Mouse (Mus musculus) stomach, embryonic 15.5 days (tissue): ENCODE data around the gene Alk. TPM values are rescaled to one million over a fixed set of nuclear protein-coding genes. Genes with fewer than 3 reads are reported as not detected.
A peak's percentile ranks its signal among the peaks of the same experiment; 100 is the strongest.

Experiments used
- ATAC-seq: fragments of 200-750 bp; cut with Nextera tagmentation; 2 replicates; pipeline ENCODE4 v1.8.0; 2017; ENCODE audit warnings: low read depth, moderate number of reproducible peaks, moderate TSS enrichment; ENCODE audit not compliant: insufficient read depth, low FRiP score
- H3K27ac ChIP-seq: fragments of 300-500 bp; sonication (generic); 2 replicates; pipeline ENCODE4 v1.5.1; 2015; ENCODE audit warnings: mild to moderate bottlenecking, inconsistent platforms
- H3K27me3 ChIP-seq: fragments of 300-500 bp; sonication (generic); replicated peaks from 2 replicates; pipeline ENCODE4 v1.6.1; 2015; ENCODE audit warnings: inconsistent platforms
- H3K36me3 ChIP-seq: fragments of 300-500 bp; sonication (generic); 2 replicates; pipeline ENCODE4 v1.6.1; 2015; ENCODE audit warnings: inconsistent platforms
- H3K4me1 ChIP-seq: fragments of 300-500 bp; sonication (generic); 2 replicates; pipeline ENCODE4 v1.6.1; 2015; ENCODE audit warnings: inconsistent platforms
- H3K4me2 ChIP-seq: fragments of 300-500 bp; sonication (generic); 2 replicates; pipeline ENCODE4 v1.6.1; 2015; ENCODE audit warnings: mild to moderate bottlenecking, inconsistent platforms
- H3K4me3 ChIP-seq: fragments of 300-500 bp; sonication (generic); replicated peaks from 2 replicates; pipeline ENCODE4 v1.5.1; 2015; ENCODE audit warnings: inconsistent platforms
- H3K9ac ChIP-seq: fragments of 300-500 bp; sonication (generic); 2 replicates; pipeline ENCODE4 v1.6.1; 2015; ENCODE audit warnings: inconsistent platforms
- H3K9me3 ChIP-seq: fragments of 300-500 bp; sonication (generic); 2 replicates; pipeline ENCODE4 v1.6.1; 2016; ENCODE audit warnings: inconsistent platforms
- WGBS: fragments of 180-500 bp; shearing (Covaris S2); methylation state at CpG from one replicate; pipeline ENCODE4 v1.1.7; 2015; 5-methylcytosine and 5-hydroxymethylcytosine counted together
- polyA plus RNA-seq: library from polyadenylated mRNA; unstranded; fragments of >200 nt; fragmentation: Nextera tagmentation; extraction: Ambion mirVana; gene quantifications from 2 replicates; pipeline ENCODE4 v1.2.1, GENCODE M21; 2015

The Alk gene
- polyA plus RNA-seq, 1 experiment from 2014 or later, result 1.7 TPM

DNA sequence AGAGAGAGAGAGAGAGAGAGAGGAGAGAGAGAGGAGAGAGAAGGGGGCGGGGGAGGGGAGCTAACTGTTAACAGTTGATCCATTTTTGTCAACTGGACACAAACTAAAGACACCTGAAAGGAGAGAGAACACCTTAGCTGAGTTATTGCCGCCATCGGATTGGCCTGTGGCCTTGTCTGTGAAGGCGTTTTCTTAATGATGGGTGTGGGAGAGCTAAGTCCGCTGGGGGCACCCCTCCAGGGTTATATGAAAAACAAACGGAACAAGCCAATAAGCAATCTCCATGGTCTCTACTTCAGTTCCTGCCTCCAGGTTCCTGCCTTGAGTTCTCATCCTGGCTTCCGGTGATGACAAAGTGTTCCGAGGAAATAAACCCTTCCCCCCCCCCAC is 734.2 kb downstream of the Alk start:
- no peak overlapping the region for H3K4me3 ChIP-seq
- no peak for ATAC-seq
- H3K4me1 ChIP-seq, result 0 out of 2 replicates have a peak, but pooled peaks cover 3% of the 10 kb centered on the region
- no peaks in the 10 kb centered on the region for H3K36me3 ChIP-seq
- 87% methylated on average over 8 of the region's 8 CpGs for WGBS
- no peaks in the 10 kb centered on the region for H3K27me3 ChIP-seq
- H3K9ac ChIP-seq, result no peak overlapping the region
- H3K27ac ChIP-seq, result no peak overlapping the region
- H3K9me3 ChIP-seq, result no peaks in the 10 kb centered on the region
- H3K4me2 ChIP-seq, result 0 out of 2 replicates have a peak overlapping the region, but pooled peaks have one; percentile 95

DNA sequence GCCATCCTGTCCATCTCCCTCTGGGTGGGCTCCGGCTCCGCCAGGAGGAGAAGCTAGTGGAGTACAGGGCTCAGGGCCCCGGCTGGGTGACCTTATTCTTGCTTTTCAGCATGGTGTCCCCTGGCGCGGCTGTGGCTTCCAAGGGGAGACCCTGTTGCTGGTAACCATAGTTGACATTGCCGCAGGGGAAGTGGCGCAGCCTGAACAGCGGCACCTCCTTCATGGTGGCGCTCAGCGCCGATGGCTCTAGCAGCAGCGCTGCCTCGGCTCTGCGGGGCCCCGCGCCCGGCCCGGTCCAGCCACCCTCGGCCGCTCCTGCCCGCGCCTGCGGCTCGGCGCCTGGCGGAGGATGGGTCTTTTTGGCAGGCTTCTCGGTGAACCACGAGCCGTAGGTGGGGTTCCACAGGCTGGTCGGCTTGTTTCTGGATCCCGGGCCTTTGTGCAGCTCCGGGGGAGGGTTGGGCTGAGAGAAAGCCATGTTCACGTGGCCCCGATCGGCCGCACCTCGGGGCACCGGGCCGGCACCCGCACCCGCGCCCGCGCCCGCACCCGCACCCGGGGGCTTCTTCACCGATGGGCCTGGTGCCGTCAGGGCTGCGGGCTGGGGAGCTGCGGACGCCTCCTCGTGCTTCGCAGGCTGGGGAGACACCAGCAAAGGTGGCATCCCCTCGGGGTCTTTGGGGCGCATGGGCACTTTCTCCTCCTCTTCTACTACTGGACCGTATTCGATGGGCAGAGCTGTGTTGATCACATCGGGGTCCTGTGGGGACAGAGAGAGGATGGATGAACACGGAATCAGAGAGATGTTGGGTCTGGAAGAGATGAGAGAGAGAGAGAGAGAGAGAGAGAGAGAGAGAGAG is 734.8 kb downstream of the Alk start:
- no peak overlapping the region for H3K27ac ChIP-seq
- H3K4me2 ChIP-seq, result peak overlapping the region; percentile 95
- 0 out of 2 replicates have a peak, but pooled peaks cover 3% of the 10 kb centered on the region for H3K4me1 ChIP-seq
- H3K9ac ChIP-seq, result peak overlapping the region; percentile 50
- ATAC-seq, result peak; percentile 58; the same call in 1 of the 2 replicates
- H3K36me3 ChIP-seq, result no peaks in the 10 kb centered on the region
- peak overlapping the region; percentile 47 for H3K4me3 ChIP-seq
- H3K27me3 ChIP-seq, result no peaks in the 10 kb centered on the region
- 5% methylated on average over 60 of the region's 60 CpGs for WGBS
- H3K9me3 ChIP-seq, result no peaks in the 10 kb centered on the region

DNA sequence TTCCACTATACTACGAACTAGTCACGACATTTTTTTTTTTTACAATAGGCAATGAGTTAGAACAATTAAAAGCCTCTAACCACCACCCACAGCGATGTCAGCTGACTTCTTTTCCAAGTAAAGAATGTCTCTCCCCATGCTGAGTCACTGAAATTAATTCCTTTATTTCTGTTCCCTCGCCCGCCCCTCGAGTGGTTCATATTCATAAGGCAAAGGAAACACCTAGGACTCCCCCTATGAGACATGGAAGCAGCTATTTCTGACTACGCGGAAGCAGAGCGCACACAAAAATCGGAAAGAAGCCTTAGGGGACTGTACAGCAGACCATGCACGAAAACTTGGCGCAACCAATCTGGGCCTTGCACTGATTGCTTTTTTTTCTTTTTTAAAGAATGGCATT is 735.6 kb downstream of the Alk start:
- Histone ChIP-seq H3K9ac (no peak overlapping the region), H3K27ac (no peak overlapping the region), H3K9me3 (no peaks in the 10 kb centered on the region), H3K36me3 (no peaks in the 10 kb centered on the region), H3K4me2 (peak overlapping the region; percentile 95; the same call in 1 of the 2 replicates), H3K4me3 (no peak overlapping the region), H3K27me3 (no peaks in the 10 kb centered on the region), H3K4me1 (0 out of 2 replicates have a peak, but pooled peaks cover 3% of the 10 kb centered on the region)
- 89% methylated on average over 12 of the region's 12 CpGs for WGBS
- ATAC-seq, result no peak

DNA sequence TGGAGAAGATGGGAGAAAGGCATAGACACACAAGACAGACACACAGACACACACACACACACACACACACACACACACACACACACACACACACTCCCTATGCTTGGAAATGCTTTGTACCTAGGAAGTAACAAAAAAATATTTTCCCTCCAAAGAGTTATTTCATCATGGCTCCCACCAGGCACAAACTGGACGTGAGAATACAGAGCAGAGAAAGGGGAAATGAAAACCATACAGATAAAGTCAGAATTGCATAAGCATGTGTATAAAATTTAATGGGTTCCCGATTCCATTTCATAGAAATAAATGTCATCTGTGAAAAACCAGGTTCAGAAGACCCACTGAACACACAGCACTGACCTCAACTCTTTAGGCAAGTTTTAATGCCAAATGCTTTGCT is 736.5 kb downstream of the Alk start:
- Histone ChIP-seq H3K4me1 (0 out of 2 replicates have a peak, but pooled peaks cover 3% of the 10 kb centered on the region), H3K9me3 (no peaks in the 10 kb centered on the region), H3K27ac (no peak overlapping the region), H3K4me2 (no peak overlapping the region), H3K4me3 (no peak overlapping the region), H3K27me3 (no peaks in the 10 kb centered on the region), H3K9ac (no peak overlapping the region), H3K36me3 (no peaks in the 10 kb centered on the region)
- 90% methylated on average over 2 of the region's 2 CpGs for WGBS
- ATAC-seq, result no peak

DNA sequence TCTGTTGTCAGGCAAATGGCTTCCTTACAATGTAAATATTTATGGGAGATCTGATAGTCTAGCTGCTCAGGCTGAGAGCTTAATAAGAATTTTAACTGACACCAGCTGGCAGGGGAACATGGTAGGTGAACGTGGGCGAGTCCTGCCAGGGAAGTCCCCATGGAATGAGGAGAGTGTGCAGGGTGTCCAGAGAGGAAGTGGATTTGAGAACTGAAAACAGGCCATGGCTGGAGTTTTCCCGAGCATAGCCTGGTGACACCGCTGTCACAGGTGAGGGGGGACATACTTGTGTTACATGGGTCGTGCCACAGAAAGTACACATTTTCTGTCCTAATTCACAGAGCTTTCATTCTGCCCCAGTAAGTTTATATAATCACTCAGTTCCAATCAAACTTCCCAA is 739.0 kb downstream of the Alk start:
- H3K27me3 ChIP-seq, result no peaks in the 10 kb centered on the region
- no peak overlapping the region for H3K9ac ChIP-seq
- no peak for ATAC-seq
- H3K36me3 ChIP-seq, result no peaks in the 10 kb centered on the region
- no peak overlapping the region for H3K4me2 ChIP-seq
- H3K4me1 ChIP-seq, result 0 out of 2 replicates have a peak, but pooled peaks cover 3% of the 10 kb centered on the region
- no peaks in the 10 kb centered on the region for H3K9me3 ChIP-seq
- 55% methylated on average over 5 of the region's 5 CpGs for WGBS
- no peak overlapping the region for H3K27ac ChIP-seq
- no peak overlapping the region for H3K4me3 ChIP-seq

DNA sequence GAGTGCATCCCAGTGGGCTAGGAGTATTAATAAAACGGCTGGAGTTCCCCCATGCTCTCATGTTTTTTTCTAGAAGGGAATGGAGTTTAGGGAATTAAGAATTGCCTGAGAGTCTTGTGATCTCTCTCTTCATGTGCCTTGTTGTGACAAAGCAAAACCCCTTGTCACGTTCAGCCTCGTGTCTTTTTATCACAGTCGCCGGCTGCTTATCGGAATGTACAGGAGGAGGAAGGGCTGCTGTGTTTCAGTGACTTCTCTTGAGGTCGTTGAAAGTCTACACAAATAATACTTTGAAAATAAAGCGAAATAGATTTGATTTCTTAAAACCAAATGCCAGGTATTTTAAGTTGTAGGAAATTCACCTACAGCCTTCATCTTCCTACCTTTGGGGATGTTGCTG is 740.4 kb downstream of the Alk start:
- H3K4me3 ChIP-seq, result no peak overlapping the region
- no peak overlapping the region for H3K4me2 ChIP-seq
- no peak overlapping the region for H3K9ac ChIP-seq
- 85% methylated on average over 8 of the region's 8 CpGs for whole genome bisulfite sequencing
- no peak overlapping the region for H3K27ac ChIP-seq
- H3K36me3 ChIP-seq, result no peaks in the 10 kb centered on the region
- no peaks in the 10 kb centered on the region for H3K27me3 ChIP-seq
- H3K4me1 ChIP-seq, result no peaks in the 10 kb centered on the region
- no peaks in the 10 kb centered on the region for H3K9me3 ChIP-seq
- no peak for ATAC-seq

DNA sequence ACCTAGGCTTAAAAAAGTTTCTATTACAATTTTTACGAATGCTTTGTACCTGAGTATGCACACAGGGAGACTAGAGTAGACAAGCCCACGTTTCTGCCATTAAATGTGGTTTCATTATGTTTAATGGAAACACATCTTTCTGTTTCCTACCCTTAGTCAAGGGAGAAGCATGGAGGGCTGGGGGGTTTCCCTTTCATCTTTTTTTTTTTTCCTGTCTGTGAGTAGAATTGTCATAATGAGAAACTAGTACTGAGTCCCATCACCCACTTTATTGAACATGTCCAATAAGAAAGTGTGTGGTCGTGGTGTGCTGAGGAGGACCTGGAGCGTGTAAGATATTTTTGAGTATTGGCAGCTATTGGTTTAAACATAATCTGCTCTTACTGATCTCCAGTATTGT is 741.5 kb downstream of the Alk start:
- no peak overlapping the region for H3K9ac ChIP-seq
- H3K4me2 ChIP-seq, result no peak overlapping the region
- H3K9me3 ChIP-seq, result no peaks in the 10 kb centered on the region
- no peak overlapping the region for H3K4me3 ChIP-seq
- WGBS, result 75% methylated on average over 4 of the region's 4 CpGs
- H3K27me3 ChIP-seq, result no peaks in the 10 kb centered on the region
- H3K4me1 ChIP-seq, result no peaks in the 10 kb centered on the region
- no peak for ATAC-seq
- no peak overlapping the region for H3K27ac ChIP-seq
- no peaks in the 10 kb centered on the region for H3K36me3 ChIP-seq

DNA sequence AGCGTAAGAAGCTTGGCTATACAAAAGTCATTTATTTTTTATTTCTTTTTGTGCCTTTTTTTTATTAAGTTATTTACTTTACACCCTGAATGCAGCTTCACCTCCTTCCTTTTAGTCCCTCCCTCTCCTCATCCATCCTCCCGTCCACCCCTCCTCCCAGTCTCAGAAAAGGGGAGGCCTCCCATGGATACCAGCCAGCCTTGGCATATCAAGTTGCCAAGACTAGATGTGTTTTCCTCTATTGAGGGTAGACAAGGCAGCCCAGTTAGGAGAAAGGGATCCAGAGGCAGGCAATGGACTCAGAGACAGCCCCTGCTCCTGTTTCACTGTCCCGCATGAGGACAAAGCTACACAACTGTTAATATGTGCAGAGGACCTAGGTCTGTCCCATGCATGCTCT is 742.2 kb downstream of the Alk start:
- no peaks in the 10 kb centered on the region for H3K36me3 ChIP-seq

DNA sequence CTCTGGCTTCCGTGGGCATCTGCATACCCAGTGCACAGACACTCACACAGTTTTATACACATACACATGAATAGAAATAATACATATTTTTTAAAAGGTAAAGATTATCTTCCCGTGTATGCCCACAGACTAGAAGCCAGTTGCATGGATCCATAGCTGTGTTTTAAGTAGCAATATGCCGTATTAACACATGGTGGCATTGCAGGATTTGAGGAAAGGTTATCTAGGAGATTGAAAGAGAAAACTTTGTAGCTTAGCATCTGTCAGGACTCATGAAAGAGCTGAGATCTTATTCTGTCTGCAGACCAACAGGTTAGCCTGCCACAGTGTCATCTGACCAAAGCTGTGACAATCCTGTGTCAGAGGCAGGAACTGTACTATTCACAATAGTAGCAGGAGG is 772.5 kb downstream of the Alk start:
- WGBS, result 79% methylated on average over 3 of the region's 3 CpGs
- no peak overlapping the region for H3K4me3 ChIP-seq
- H3K36me3 ChIP-seq, result no peaks in the 10 kb centered on the region
- H3K4me2 ChIP-seq, result no peak overlapping the region
- H3K27me3 ChIP-seq, result no peaks in the 10 kb centered on the region
- no peak overlapping the region for H3K9ac ChIP-seq
- no peaks in the 10 kb centered on the region for H3K9me3 ChIP-seq
- 0 out of 2 replicates have a peak, but pooled peaks cover 7% of the 10 kb centered on the region for H3K4me1 ChIP-seq
- H3K27ac ChIP-seq, result no peak overlapping the region
- no peak for ATAC-seq

More for the DNA sequence above, 742.2 kb downstream of the Alk start:
- H3K27ac ChIP-seq, result no peak overlapping the region
- H3K4me1 ChIP-seq, result no peaks in the 10 kb centered on the region
- H3K4me3 ChIP-seq, result no peak overlapping the region
- 83% methylated on average over 3 of the region's 3 CpGs for WGBS
- no peak for ATAC-seq
- H3K27me3 ChIP-seq, result no peaks in the 10 kb centered on the region
- no peak overlapping the region for H3K9ac ChIP-seq
- no peaks in the 10 kb centered on the region for H3K9me3 ChIP-seq
- no peak overlapping the region for H3K4me2 ChIP-seq

DNA sequence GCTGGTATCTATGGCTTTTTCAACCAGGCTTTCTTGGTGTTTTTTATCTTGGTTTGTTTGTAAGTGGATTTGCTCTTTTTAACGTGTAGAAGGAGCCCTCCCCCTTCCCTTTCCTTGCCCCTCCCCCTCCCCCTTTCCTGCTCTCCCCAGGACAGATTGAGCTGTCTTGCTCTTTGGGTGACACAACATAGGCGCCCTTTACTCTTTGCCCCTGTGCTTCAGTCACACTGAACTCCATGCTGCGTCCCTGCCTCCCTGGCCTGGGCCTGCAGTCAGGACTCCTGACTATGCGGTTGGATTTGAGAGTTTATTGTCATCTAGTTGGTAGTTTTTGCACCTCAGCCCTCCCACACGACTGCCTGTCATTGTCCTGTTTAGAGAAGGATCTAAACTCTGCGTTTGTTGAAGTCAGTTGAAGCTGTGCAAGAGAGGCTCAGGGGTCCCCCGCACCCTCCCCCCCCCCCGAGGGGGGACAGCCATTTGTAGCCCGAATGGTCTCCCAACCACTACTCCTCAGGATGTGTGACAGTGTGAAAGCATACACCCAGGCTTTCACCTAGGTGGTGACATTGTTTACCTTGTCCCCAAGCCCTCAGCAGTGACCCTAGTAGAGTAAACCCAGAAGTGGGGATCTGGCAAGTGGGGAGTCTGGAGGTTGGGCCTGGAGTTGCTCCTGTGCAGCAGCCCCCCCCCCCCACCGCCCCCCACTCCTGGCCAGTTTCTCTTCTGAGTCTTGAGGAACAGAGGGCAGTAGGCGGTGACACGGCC is 775.6 kb downstream of the Alk start:
- Histone ChIP-seq H3K9ac (no peak overlapping the region), H3K27me3 (no peaks in the 10 kb centered on the region), H3K4me1 (0 out of 2 replicates have a peak, but pooled peaks cover 7% of the 10 kb centered on the region), H3K36me3 (no peaks in the 10 kb centered on the region), H3K4me2 (no peak overlapping the region), H3K27ac (no peak overlapping the region), H3K4me3 (no peak overlapping the region), H3K9me3 (no peaks in the 10 kb centered on the region)
- no peak for ATAC-seq
- WGBS, result 40% methylated on average over 12 of the region's 12 CpGs

DNA sequence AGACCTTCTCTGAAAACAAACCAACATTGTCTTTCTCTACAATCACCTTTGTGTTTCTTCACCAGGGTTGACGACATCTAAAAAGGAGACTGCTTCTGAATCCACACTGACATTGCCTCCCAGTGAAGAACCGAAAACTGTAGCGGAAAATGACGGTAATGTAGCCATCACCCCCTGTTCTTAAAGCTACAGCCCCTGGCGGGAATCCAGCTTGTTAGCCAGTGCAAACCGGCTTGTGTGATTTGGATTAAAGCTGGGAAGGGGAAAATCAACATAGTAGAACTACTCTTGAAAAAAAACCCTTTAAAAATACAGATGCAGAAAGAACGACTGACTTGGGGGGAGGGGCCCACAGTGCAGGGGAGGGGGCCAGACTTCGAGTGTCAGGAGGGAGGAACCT is 776.8 kb downstream of the Alk start:
- no peak overlapping the region for H3K9ac ChIP-seq
- H3K4me3 ChIP-seq, result no peak overlapping the region
- H3K27me3 ChIP-seq, result no peaks in the 10 kb centered on the region
- no peak for ATAC-seq
- H3K4me1 ChIP-seq, result 0 out of 2 replicates have a peak, but pooled peaks cover 7% of the 10 kb centered on the region
- H3K4me2 ChIP-seq, result no peak overlapping the region
- 51% methylated on average over 8 of the region's 8 CpGs for WGBS
- H3K36me3 ChIP-seq, result no peaks in the 10 kb centered on the region
- no peaks in the 10 kb centered on the region for H3K9me3 ChIP-seq
- no peak overlapping the region for H3K27ac ChIP-seq

DNA sequence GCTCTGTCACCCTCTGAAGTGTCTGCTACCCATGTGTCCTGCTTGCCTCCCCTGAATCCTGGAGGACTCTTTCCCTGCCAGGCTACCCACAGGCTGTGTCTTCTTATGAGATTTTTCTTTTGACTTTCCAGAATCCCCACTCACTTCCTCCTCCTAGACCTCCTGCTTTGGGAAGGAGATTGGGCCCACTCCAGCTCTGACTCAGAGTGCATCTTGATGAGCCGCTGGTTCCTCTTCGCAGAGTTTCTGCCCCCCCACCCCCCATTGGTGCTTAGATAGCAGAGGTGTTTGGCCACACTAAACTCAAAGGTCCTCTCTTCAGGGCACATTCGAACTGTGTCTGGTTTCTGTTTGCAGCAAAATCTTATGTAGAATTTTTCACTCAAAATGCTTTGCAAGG is 777.8 kb downstream of the Alk start:
- no peak overlapping the region for H3K27ac ChIP-seq
- H3K4me2 ChIP-seq, result no peak overlapping the region
- H3K27me3 ChIP-seq, result no peaks in the 10 kb centered on the region
- ATAC-seq, result no peak
- 52% methylated on average over 3 of the region's 3 CpGs for WGBS
- H3K4me1 ChIP-seq, result 0 out of 2 replicates have a peak, but pooled peaks cover 7% of the 10 kb centered on the region
- no peak overlapping the region for H3K9ac ChIP-seq
- H3K9me3 ChIP-seq, result no peaks in the 10 kb centered on the region
- H3K4me3 ChIP-seq, result no peak overlapping the region
- no peaks in the 10 kb centered on the region for H3K36me3 ChIP-seq
